Mouse (Mus musculus): ENCODE measurements around the gene Man2b1.

Man2b1 gene

GRCm38 (mm10) chr8:85083108-85083813, at the start of gene Man2b1:
Man2b1 (plus strand) TSS chr8:85083270.
- DNase-seq (ENCODE audit: low spot score) = peak; percentile 72

DNA sequence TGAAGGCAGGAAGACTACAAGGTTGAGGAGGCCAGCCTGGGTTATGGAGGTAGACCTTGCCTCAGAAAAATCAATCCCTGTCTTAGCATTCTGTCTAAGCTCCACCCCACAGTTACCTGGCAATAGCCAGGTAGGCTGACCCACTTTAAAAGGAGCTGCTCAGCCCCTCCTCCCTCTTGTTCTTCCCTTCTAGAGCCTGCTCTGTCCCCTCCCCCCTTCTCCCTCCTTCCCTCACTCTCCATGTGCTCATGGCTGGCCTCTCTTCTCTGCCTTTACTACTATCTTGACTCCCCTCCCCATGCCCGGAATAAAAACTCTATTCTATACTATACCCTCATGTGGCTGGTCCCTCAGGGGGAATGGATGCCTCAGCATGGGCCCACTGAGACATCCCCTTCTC, 49.2 kb upstream of the Man2b1 start:
- DNase-seq (ENCODE audit: low spot score) = no peak

DNA sequence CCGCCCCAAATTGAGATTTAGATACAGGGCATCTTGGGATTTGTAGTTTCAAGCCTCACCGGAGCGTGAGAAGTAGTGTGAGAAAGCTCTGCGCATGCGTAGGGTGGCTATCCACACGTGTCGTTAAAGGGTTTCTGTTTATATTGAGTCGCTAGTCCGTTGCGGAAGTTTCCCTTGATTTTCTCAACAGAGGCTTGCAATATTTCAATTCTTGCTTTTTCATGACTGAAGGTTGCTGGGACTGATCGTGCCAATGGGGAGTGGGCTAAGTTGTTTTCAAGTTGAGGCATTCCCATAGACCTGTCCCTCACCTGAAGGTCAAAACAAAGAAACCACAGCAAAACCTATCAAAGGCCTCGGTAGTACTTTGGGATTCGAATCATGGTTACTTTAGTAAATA, 48.3 kb upstream of the Man2b1 start:
- peak; percentile 46 for DNase-seq (ENCODE audit: low spot score)

DNA sequence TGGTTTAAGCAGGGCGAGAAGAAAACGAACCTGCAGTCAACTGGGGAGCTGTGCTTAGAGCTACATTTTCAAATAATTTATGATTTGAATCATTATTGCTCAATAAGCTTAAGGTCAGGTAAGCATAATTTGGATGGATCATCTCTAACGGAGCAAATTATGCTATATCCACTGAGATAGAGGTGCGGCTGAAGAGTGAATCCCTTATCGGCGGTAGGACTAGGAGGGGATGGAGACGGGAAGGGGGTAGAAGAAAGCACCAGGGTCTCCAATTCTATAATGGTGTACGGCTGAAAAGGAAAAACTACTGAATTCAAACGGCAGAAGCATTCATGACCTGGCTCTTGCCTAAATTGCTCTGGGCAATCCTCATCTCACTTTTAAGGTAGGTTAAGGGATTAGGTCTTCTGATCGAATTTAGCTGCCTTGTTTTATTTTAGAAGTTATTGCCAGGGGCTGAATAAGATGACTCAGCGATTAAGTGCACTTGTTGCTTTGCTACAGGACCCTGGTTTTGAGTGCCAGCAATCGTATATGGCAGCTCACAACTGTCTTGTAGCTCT, 47.8 kb upstream of the Man2b1 start:
- no peak for DNase-seq (ENCODE audit: low spot score)

DNA sequence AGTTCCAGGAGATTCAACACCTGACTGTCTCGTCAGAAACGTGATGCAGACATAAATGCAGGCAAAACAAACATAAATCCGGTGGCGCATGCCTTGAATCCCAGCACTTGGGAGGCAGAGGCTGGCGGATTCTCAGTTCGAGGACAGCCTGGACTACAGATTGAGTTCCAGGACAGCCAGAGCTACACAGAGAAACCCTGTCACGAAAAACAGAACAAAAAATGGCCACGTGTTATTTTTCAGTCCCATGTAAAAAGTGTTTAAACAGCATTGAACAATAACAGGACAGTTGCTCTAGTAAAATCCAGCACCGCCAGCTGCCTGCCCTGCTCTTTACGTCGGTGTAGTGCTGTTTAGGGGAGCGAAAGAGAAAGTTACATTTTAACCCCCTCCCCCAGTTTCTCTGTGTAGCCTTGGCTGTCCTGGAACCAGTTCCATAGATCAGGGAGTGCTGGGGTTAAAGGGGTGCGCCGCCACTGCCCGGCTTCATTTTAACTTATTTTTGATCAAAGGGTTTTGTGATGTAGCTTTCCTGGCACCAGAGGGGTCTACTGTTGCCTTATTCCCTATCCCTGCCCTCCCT, 47.3 kb upstream of the Man2b1 start:
- peak; percentile 14 for DNase-seq (ENCODE audit: low spot score)

GRCm38 (mm10) chr8:85036381-85036717, 46.7 kb upstream of the Man2b1 start:
- DNase-seq (ENCODE audit: low spot score) = no peak

DNA sequence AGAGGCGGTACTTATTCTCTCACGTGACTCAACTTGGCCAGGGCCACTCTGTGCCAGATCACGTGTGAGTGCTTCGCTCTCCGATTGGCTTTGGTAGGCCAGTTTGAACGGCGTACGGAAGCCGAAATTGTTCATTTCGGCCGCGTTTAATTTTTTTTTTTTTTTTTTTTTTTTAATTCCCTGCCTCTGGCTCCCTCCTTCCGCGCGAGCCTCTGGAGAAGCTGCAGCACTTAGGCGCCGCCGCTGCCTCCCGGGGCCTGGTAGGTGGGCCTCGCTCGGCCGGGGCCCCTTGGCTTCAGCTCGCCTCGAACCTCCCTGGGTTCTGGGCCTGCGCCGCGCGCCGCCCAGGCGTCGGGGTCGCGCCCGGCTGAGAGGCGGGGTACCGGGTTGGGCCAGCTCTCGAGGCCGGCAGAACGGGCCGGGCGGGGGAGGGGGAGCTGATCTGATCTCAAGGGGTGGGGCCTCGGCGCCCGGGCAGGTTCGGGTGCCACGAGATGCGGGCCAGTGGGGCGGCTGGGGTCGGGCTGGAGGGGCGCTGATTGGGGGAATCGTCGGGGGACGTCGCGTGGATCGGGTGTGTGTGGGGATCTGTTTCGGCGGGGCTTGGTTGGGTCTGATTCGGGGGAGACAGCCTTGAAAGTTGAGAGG, 46.2 kb upstream of the Man2b1 start, which contains the start of gene Tnpo2:
TSS of gene Tnpo2 (plus strand) at position 198 of the 648 bp plus-strand sequence.
- DNase-seq (ENCODE audit: low spot score) = peak; percentile 80

DNA sequence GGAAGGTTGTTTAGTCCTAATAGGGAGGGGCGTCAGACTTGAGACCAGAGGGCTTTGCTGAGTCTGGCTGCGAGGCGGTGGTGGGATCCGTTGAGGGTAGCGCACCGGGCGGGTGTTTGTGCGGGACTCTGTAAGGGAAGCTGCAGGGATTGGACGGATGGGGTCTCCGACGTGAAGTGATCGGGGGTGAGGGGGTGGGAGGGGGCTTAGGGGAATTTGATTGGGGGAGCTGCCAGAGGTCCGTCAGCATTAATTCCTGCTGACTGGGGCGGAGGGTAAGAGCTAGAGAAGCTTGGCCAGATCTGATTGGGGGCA, 45.7 kb upstream of the Man2b1 start:
- DNase-seq (ENCODE audit: low spot score) = no peak

DNA sequence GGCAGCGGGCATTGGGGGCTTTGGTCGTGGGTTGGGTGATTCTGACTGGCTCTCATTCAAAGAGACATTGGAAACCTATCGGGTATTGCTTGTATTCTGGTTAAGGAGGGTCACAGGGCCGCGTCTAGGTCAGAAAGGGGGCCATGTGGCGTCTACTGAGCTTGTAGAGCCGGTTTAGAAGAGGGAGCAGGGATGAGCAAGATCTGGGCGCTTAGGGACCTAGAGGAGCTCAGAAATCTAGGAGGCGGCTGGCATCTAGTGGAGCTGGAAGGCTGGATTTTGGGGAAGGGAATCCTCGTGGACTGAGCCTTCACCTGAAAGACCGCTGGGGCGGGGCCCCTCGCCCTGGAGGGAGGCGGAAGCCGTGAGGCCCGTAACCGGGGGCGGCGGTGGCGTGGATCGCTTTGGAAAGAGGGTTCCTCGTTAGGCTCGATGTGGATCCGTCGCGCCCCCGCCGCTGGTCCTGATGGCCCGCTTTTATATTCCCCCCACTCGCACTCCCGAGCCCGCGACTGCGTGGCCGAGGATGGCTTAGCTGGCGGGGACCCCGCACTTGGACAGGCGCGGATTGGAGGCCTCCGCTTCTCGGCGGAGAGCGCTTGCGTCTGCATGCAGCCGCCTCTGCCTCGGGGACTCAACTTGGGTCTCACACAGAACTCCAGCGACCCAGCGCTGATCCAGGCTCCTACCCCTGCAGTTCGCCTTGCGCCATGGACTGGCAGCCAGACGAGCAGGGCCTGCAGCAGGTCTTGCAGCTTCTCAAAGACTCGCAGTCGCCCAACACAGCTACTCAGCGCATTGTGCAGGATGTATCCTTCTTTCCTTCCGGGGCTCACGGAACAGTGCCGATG, 45.2 kb upstream of the Man2b1 start:
- peak; percentile 26 for DNase-seq (ENCODE audit: low spot score)

GRCm38 (mm10) chr8:85043619-85044018, 39.5 kb upstream of the Man2b1 start:
- DNase-seq (ENCODE audit: low spot score) = no peak

- no peak for DNase-seq (ENCODE audit: low spot score)
Measured at GRCm38 (mm10) chr8:85057367-85057766, 25.7 kb upstream of the Man2b1 start.

- peak; percentile 78 for DNase-seq (ENCODE audit: low spot score)
Measured at GRCm38 (mm10) chr8:85059879-85060616, 23.0 kb upstream of the Man2b1 start, which contains the start of gene Fbxw9. Fbxw9 (plus strand) TSS chr8:85060055.

DNA sequence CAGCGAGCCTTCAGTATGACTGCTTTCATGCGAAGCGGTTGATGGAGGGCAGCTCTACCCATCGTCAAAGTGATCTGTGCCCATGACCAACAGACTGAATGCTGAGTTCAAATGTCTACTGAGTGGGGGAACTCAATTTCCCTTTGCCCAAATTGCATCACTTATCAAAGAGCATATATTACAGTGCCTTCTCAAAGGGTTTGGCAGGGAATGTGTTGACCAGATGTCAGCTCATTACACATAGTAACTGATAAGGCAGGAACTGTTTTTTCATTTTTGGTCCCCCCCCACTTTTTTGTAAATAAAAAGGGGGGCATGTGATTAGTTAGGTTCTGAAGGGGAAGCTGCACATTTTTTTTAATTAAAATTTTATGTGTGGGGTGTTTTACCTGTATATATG, 20.5 kb upstream of the Man2b1 start:
- no peak for DNase-seq (ENCODE audit: low spot score)

DNA sequence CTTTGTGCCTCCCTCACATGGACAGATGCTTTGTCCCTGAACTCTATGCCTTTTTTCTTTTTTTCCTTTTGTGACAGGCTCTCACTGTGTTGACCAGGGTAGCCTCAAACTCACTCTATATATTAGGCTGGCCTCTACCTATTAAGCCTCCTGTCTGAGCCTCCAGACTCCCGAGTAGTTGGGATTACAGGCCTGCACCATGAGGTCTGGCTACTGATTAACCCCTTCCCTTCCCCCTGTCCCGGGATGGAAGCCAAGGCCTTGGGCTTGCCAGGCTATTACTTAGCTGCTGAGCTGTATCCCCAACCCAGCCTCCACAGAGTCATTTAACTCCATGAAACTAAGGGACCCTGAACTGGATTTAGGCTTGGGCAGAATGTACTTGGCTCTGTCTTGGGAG, 17.9 kb upstream of the Man2b1 start:
- no peak for DNase-seq (ENCODE audit: low spot score)

DNA sequence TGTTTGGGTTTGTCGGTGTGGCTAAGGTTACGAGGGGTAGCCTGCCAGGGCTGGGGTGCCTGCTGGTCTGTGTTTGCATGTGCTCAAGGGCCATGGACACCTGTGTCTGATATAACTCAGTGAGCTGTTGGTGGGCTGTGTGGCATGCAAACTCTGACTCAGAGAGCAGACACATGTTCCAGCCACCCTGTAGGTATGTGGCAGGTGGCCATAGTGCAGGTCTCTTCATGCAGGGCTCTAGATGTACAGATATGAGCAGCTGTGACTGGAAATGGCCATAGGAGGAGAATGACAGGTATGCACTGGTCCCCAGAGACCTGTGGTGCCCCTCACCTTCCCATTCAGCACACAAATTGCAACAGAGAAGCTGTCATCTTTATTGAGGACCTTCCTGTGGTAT, 15.9 kb upstream of the Man2b1 start:
- no peak for DNase-seq (ENCODE audit: low spot score)

DNA sequence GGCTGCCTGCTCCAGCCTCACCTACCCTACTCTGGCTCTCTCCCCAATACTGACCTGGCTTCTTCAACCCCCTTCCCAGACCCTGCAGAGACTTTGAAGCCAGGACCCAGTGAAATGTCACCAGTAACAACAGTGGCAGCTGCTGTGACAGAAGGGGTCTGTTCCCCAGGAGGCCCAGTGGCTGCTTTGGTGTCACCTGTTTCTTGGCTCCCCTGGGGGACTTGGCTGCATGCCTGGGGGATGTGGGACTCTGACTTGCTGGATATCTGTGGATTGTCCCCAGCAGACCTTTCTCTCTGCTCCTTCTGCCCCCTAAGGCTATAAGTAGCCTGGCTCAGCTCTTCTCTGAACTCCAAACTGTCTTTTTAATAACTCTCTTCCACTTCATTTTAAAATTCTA, 15.1 kb upstream of the Man2b1 start, which contains the start of gene Gm5741:
TSS of gene Gm5741 (minus strand) at position 1 of the 400 bp plus-strand sequence.
- no peak for DNase-seq (ENCODE audit: low spot score)

GRCm38 (mm10) chr8:85071041-85071440, 12.0 kb upstream of the Man2b1 start:
- DNase-seq (ENCODE audit: low spot score) = no peak

- DNase-seq (ENCODE audit: low spot score) = peak; percentile 73
Measured at GRCm38 (mm10) chr8:85071514-85072281, 11.4 kb upstream of the Man2b1 start, which contains the start of gene Dhps. Dhps (plus strand) TSS chr8:85071757.

DNA sequence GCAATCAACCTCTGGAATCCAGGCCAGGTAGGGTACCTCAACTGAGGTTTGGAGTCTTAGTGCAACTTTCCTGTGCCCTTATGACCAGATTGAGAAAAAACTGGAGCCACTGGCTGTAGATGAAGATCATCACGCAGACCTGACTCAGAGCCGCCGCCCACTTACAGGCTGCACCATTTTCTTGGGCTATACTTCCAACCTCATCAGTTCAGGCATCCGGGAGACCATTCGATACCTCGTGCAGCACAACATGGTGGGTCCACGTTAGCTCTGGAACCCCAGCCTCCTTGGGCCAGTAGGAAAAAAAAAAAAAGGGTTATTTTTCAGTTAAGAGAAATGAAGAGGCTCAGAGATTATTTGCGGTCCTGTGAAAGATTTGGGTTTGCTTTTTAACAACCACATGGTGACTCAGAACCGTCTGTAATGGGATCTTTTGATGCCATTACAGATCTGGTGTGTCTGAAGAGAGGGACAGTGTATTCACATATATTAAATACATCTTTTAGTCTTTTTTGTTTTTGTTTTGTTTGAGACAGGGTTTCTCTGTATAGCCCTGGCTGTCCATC, 10.6 kb upstream of the Man2b1 start:
- no peak for DNase-seq (ENCODE audit: low spot score)

- DNase-seq (ENCODE audit: low spot score) = no peak
Measured at GRCm38 (mm10) chr8:85073041-85073612, 9.9 kb upstream of the Man2b1 start.
